Mouse (Mus musculus) liver, embryonic 14.5 days (tissue): ENCODE results near the gene Robo1. TPM values are rescaled to one million over a fixed set of nuclear protein-coding genes. Genes with fewer than 3 reads are reported as not detected.

Experiments
- ATAC-seq: fragments of 200-750 bp; cut with Nextera tagmentation; 2 replicates; pipeline ENCODE4 v1.8.0; 2017; ENCODE audit warnings: moderate number of reproducible peaks, mild to moderate bottlenecking, moderate library complexity; ENCODE audit not compliant: insufficient read depth
- DNase-seq, 3 experiments: peaks; one replicate each; pipeline ENCODE4 v3.0.0-alpha.2; 2012 to 2013; ENCODE audit warnings: low read depth in 3 of 3, low spot score in 3 of 3
- H3K27ac ChIP-seq: fragments of 300-500 bp; sonication (generic); 2 replicates; pipeline ENCODE4 v1.5.1; 2014; ENCODE audit warnings: moderate library complexity, mild to moderate bottlenecking, control low read depth, inconsistent platforms
- H3K27me3 ChIP-seq: fragments of 300-500 bp; sonication (generic); 2 replicates; pipeline ENCODE4 v1.6.1; 2014; ENCODE audit warnings: mild to moderate bottlenecking, low read length, moderate library complexity; ENCODE audit not compliant: control insufficient read depth, insufficient read depth
- H3K36me3 ChIP-seq: fragments of 300-500 bp; sonication (generic); replicated peaks from 2 replicates; pipeline ENCODE4 v1.6.1; 2014; ENCODE audit warnings: low read depth; ENCODE audit not compliant: control insufficient read depth, insufficient read depth
- H3K4me1 ChIP-seq, 2 experiments: fragments of 200-500 bp in 1 of 2; fragments of 300-500 bp in 1 of 2; sonication (generic) in 1 of 2; replicated peaks; 2 replicates each; pipeline ENCODE4 v1.6.1; 2012 to 2014; ENCODE audit warnings: antibody characterized with exemption in 1 of 2, inconsistent platforms in 1 of 2, low read length in 1 of 2; ENCODE audit not compliant: control insufficient read depth in 2 of 2, insufficient read depth in 2 of 2
- H3K4me2 ChIP-seq: fragments of 300-500 bp; sonication (generic); 2 replicates; pipeline ENCODE4 v1.6.1; 2014; ENCODE audit warnings: low read depth, mild to moderate bottlenecking, control low read depth, moderate library complexity
- H3K4me3 ChIP-seq, 2 experiments: fragments of 200-500 bp in 1 of 2; fragments of 300-500 bp in 1 of 2; sonication (generic) in 1 of 2; 2 replicates each; pipeline ENCODE4 v1.5.1; 2012 to 2014; ENCODE audit warnings: low read depth in 2 of 2, low read length in 2 of 2, mild to moderate bottlenecking in 2 of 2, control low read depth in 1 of 2, inconsistent platforms in 1 of 2, moderate library complexity in 1 of 2; ENCODE audit not compliant: insufficient read depth in 1 of 2
- H3K9ac ChIP-seq: fragments of 300-500 bp; sonication (generic); replicated peaks from 2 replicates; pipeline ENCODE4 v1.6.1; 2014; ENCODE audit warnings: mild to moderate bottlenecking, control low read depth, moderate library complexity
- H3K9me3 ChIP-seq: fragments of 300-500 bp; sonication (generic); 2 replicates; pipeline ENCODE4 v1.6.1; 2016; ENCODE audit warnings: low read length, mixed read lengths; ENCODE audit not compliant: control insufficient read depth
- CTCF ChIP-seq: IDR thresholded peaks from 2 replicates; pipeline ENCODE4 v1.5.1; 2016; ENCODE audit warnings: antibody characterized with exemption, low read depth, control low read depth
- EP300 ChIP-seq: IDR thresholded peaks from 2 replicates; pipeline ENCODE4 v1.6.1; 2016; ENCODE audit warnings: antibody characterized with exemption, low read depth
- WGBS: fragments of 180-500 bp; shearing (Covaris S2); extraction: QIAGEN DNeasy Blood & Tissue Kit; methylation state at CpG from one replicate; pipeline ENCODE4 v1.1.7; 2014; ENCODE audit not compliant: insufficient replicate concordance; 5-methylcytosine and 5-hydroxymethylcytosine counted together
- polyA plus RNA-seq, 2 experiments: library from polyadenylated mRNA; depleted of rRNA in 1 of 2; stranded (reverse) in 1 of 2; unstranded in 1 of 2; fragments of >200 nt; fragmentation: Nextera tagmentation in 1 of 2; extraction: Ambion mirVana in 1 of 2; gene quantifications; 2 replicates each; pipeline versions ENCODE4 v1.2.1 to v1.2.3; 2012 to 2014

The Robo1 gene
- polyA plus RNA-seq, 2 experiments: 3.1 to 3.4 TPM

DNA sequence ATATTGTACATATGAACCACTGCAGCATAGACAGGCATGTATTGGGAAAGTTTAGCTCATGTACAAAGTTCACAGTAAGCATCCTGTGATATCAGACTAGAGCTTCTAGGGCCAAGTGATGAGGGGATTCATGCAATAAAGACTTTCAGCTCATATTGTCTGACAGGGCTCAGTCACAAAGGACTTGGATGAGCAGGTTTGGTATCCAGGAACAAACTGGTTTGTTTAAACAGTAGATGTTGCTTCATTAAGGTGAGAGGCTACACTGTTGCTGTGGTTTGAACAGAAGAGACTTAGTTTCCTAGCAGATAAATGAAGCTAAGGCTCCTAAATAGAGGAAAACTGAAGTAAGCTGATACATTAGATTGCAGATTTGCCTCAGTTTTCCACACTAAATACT lies 626.8 kb downstream of the Robo1 start:
- Histone ChIP-seq H3K27me3 (no peaks in the 10 kb centered on the region), H3K36me3 (no peaks in the 10 kb centered on the region), H3K27ac (no peak overlapping the region), H3K4me1 (0 out of 4 replicates have a peak, but pooled peaks cover 0 to 2% of the 10 kb centered on the region in 2 experiments), H3K9ac (no peak overlapping the region), H3K4me2 (no peak overlapping the region), H3K4me3 (no peak overlapping the region), H3K9me3 (no peaks in the 10 kb centered on the region)
- no peak for TF ChIP-seq EP300
- TF ChIP-seq CTCF: no peak
- DNase-seq: no peak
- ATAC-seq: no peak

DNA sequence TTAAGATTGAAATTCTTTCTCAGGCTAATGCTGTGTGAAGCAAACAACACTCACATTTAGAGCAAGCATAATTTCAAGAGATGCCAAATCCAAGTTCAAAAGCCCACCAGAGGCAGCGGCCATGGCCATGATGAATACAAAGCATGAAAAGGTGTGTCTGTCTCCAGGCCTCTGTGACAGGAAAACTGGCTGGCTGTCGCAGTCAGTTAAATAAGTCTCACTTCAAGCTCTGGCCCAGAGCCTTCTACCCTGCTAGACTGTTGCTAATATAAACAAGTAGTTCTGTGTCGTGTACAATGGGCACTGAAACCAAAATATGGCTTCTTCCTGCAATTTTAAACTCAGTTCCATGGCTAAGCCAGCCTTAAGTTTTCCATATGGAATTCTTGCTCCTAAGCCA lies 629.1 kb downstream of the Robo1 start:
- Histone ChIP-seq H3K9ac (no peak overlapping the region), H3K4me1 (no peaks in the 10 kb centered on the region), H3K36me3 (no peaks in the 10 kb centered on the region), H3K4me3 (no peak overlapping the region), H3K27me3 (no peaks in the 10 kb centered on the region), H3K9me3 (no peaks in the 10 kb centered on the region), H3K4me2 (no peak overlapping the region), H3K27ac (no peak overlapping the region)
- ATAC-seq (no peak), DNase-seq (no peak)
- TF ChIP-seq CTCF (no peak), EP300 (no peak)
- WGBS: 44% methylated on average over 3 of the region's 3 CpGs

- H3K4me2 ChIP-seq: no peak overlapping the region
- no peak overlapping the region for H3K9ac ChIP-seq
- TF ChIP-seq CTCF: no peak
- TF ChIP-seq EP300: no peak
- ATAC-seq (no peak), DNase-seq (no peak)
- no peaks in the 10 kb centered on the region for H3K27me3 ChIP-seq
- no peak overlapping the region for H3K27ac ChIP-seq
- H3K9me3 ChIP-seq: no peaks in the 10 kb centered on the region
- H3K4me1 ChIP-seq: no peaks in the 10 kb centered on the region
- 67% methylated on average over 3 of the region's 3 CpGs for WGBS
- H3K4me3 ChIP-seq: no peak overlapping the region
- H3K36me3 ChIP-seq: no peaks in the 10 kb centered on the region
These were observed 631.8 kb downstream of the Robo1 start for GRCm38 (mm10) chr16:72939862-72940261.

DNA sequence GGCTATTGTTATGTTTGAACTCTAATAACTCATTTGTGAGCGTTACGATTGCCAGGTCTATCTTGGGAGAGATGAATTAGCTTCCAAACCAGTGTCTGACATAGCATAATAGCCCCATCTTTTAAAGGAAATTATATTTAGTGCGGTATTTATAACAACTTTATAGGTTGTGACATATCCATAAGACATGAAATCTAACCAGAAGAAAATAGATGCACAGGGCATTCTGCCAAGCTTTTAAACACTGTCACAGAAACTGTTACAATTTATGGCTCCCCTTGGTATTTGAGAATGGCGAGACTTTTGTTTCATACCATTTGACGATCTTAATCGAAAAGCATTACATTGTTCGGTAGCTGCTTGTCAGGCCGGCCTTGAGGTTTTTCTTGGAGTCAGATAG lies 632.7 kb downstream of the Robo1 start:
- no peak overlapping the region for H3K4me2 ChIP-seq
- no peaks in the 10 kb centered on the region for H3K36me3 ChIP-seq
- no peak for DNase-seq
- no peaks in the 10 kb centered on the region for H3K9me3 ChIP-seq
- no peaks in the 10 kb centered on the region for H3K4me1 ChIP-seq
- TF ChIP-seq CTCF: no peak
- no peak for TF ChIP-seq EP300
- H3K27ac ChIP-seq: no peak overlapping the region
- H3K4me3 ChIP-seq: no peak overlapping the region
- WGBS: 77% methylated on average over 8 of the region's 8 CpGs
- H3K9ac ChIP-seq: no peak overlapping the region
- no peak for ATAC-seq
- no peaks in the 10 kb centered on the region for H3K27me3 ChIP-seq

GRCm38 (mm10) chr16:72944403-72944802 lies 636.3 kb downstream of the Robo1 start:
- no peak for TF ChIP-seq CTCF
- no peak for TF ChIP-seq EP300
- H3K27me3 ChIP-seq: no peaks in the 10 kb centered on the region
- no peak for ATAC-seq
- H3K4me2 ChIP-seq: no peak overlapping the region
- H3K9me3 ChIP-seq: no peaks in the 10 kb centered on the region
- H3K4me3 ChIP-seq: no peak overlapping the region
- H3K9ac ChIP-seq: no peak overlapping the region
- no peak for DNase-seq
- H3K27ac ChIP-seq: no peak overlapping the region
- H3K36me3 ChIP-seq: no peaks in the 10 kb centered on the region
- 74% methylated on average over 4 of the region's 4 CpGs for WGBS
- no peaks in the 10 kb centered on the region for H3K4me1 ChIP-seq
